Mouse (Mus musculus) MEL (cell line): ENCODE data around the gene Ap1b1. TPM values are rescaled to one million over a fixed set of nuclear protein-coding genes. Genes with fewer than 3 reads are reported as not detected.

ENCODE experiments used
- DNase-seq: peaks from one replicate; pipeline ENCODE4 v3.0.0; 2011; ENCODE audit warnings: low read depth, low spot score
- H3K27ac ChIP-seq: 2 replicates; pipeline ENCODE4 v1.5.1; 2012; ENCODE audit warnings: low read depth, mild to moderate bottlenecking, control low read depth, low read length, moderate library complexity; ENCODE audit not compliant: control insufficient read depth
- H3K27me3 ChIP-seq, 2 experiments: fragments of 150-350 bp in 1 of 2; sonication (generic) in 1 of 2; 2 replicates each; pipeline ENCODE4 v1.6.1; 2012; ENCODE audit warnings: low read length in 2 of 2, mild to moderate bottlenecking in 2 of 2, improper control_type of control experiment in 1 of 2, moderate library complexity in 1 of 2; ENCODE audit not compliant: insufficient read depth in 2 of 2, control insufficient read depth in 1 of 2
- H3K36me3 ChIP-seq, 2 experiments: 2 replicates each; pipeline ENCODE4 v1.6.1; 2012 to 2014; ENCODE audit warnings: low read length in 2 of 2, improper control_type of control experiment in 1 of 2, inconsistent platforms in 1 of 2, mild to moderate bottlenecking in 1 of 2; ENCODE audit not compliant: insufficient read depth in 2 of 2, control insufficient read depth in 1 of 2
- H3K4me1 ChIP-seq, 2 experiments: fragments of 150-350 bp in 1 of 2; sonication (generic) in 1 of 2; 2 replicates each; pipeline ENCODE4 v1.6.1; 2012; ENCODE audit warnings: low read length in 2 of 2, improper control_type of control experiment in 1 of 2, mild to moderate bottlenecking in 1 of 2; ENCODE audit not compliant: insufficient read depth in 2 of 2, control insufficient read depth in 1 of 2
- H3K4me3 ChIP-seq, 2 experiments: fragments of 150-350 bp in 1 of 2; sonication (generic) in 1 of 2; 2 replicates each; pipeline ENCODE4 v1.5.1; 2012; ENCODE audit warnings: low read depth in 2 of 2, low read length in 2 of 2, mild to moderate bottlenecking in 2 of 2, moderate library complexity in 2 of 2, control low read depth in 1 of 2, improper control_type of control experiment in 1 of 2; ENCODE audit not compliant: control insufficient read depth in 1 of 2, insufficient read depth in 1 of 2
- H3K79me2 ChIP-seq: 2 replicates; pipeline ENCODE4 v1.6.1; 2012; ENCODE audit warnings: mild to moderate bottlenecking, low read length, moderate library complexity; ENCODE audit not compliant: control insufficient read depth, poor library complexity, insufficient read depth
- H3K9ac ChIP-seq: 2 replicates; pipeline ENCODE4 v1.6.1; 2012; ENCODE audit warnings: low read depth, mild to moderate bottlenecking, control low read depth, low read length, moderate library complexity; ENCODE audit not compliant: control insufficient read depth, poor library complexity, severe bottlenecking
- H3K9me3 ChIP-seq: fragments of 150-350 bp; sonication (generic); replicated peaks from 2 replicates; pipeline ENCODE4 v1.6.1; 2012; ENCODE audit warnings: mild to moderate bottlenecking, low read length, improper control_type of control experiment, moderate library complexity; ENCODE audit not compliant: insufficient read depth
- BHLHE40 ChIP-seq: IDR thresholded peaks from 2 replicates; pipeline ENCODE4 v1.6.1; 2012; ENCODE audit warnings: low read depth, mild to moderate bottlenecking, inconsistent platforms, low read length, improper control_type of control experiment, borderline replicate concordance
- CHD1 ChIP-seq: IDR thresholded peaks from 2 replicates; pipeline ENCODE4 v1.6.1; 2012; ENCODE audit warnings: low read depth, mild to moderate bottlenecking, inconsistent platforms, low read length, improper control_type of control experiment
- CHD2 ChIP-seq: IDR thresholded peaks from 2 replicates; pipeline ENCODE4 v1.6.1; 2011; ENCODE audit warnings: low read length, improper control_type of control experiment
- E2F4 ChIP-seq: IDR thresholded peaks from 2 replicates; pipeline ENCODE4 v1.6.1; 2011; ENCODE audit warnings: low read depth, low read length, improper control_type of control experiment, borderline replicate concordance
- ELF1 ChIP-seq: IDR thresholded peaks from 2 replicates; pipeline ENCODE4 v1.6.1; 2014; ENCODE audit warnings: low read depth, mild to moderate bottlenecking, inconsistent platforms, low read length, improper control_type of control experiment, moderate library complexity
- EP300 ChIP-seq, 2 experiments: IDR thresholded peaks; 2 replicates each; pipeline ENCODE4 v1.6.1; 2011; ENCODE audit warnings: improper control_type of control experiment in 2 of 2, low read length in 2 of 2, low read depth in 1 of 2, mild to moderate bottlenecking in 1 of 2
- ETS1 ChIP-seq: IDR thresholded peaks from 2 replicates; pipeline ENCODE4 v1.6.1; 2012; ENCODE audit warnings: low read depth, mild to moderate bottlenecking, inconsistent platforms, low read length, improper control_type of control experiment, moderate library complexity
- GABPA ChIP-seq: IDR thresholded peaks from 2 replicates; pipeline ENCODE4 v1.6.1; 2012; ENCODE audit warnings: low read depth, mild to moderate bottlenecking, inconsistent platforms, low read length, improper control_type of control experiment, moderate library complexity
- GATA1 ChIP-seq: IDR thresholded peaks from 2 replicates; pipeline ENCODE4 v1.6.1; 2011; ENCODE audit warnings: low read depth, low read length, improper control_type of control experiment
- HCFC1 ChIP-seq: IDR thresholded peaks from 2 replicates; pipeline ENCODE4 v1.6.1; 2012; ENCODE audit warnings: low read depth, mild to moderate bottlenecking, inconsistent platforms, low read length, improper control_type of control experiment, moderate library complexity
- JUND ChIP-seq: IDR thresholded peaks from 2 replicates; pipeline ENCODE4 v1.6.1; 2011; ENCODE audit warnings: low read depth, mild to moderate bottlenecking, improper control_type of control experiment, low read length
- KAT2A ChIP-seq: conservative IDR thresholded peaks from 2 replicates; pipeline ENCODE4 v1.6.1; 2012; ENCODE audit warnings: low read depth, low read length, improper control_type of control experiment, inconsistent platforms
- MAFK ChIP-seq: IDR thresholded peaks from 2 replicates; pipeline ENCODE4 v1.6.1; 2011; ENCODE audit warnings: low read depth, mild to moderate bottlenecking, low read length, improper control_type of control experiment, borderline replicate concordance
- MAZ ChIP-seq: IDR thresholded peaks from 2 replicates; pipeline ENCODE4 v1.6.1; 2012; ENCODE audit warnings: low read depth, mild to moderate bottlenecking, inconsistent platforms, low read length, improper control_type of control experiment
- MEF2A ChIP-seq: IDR thresholded peaks from 2 replicates; pipeline ENCODE4 v1.6.1; 2014; ENCODE audit warnings: low read depth, mild to moderate bottlenecking, inconsistent platforms, low read length, improper control_type of control experiment; ENCODE audit not compliant: poor library complexity, insufficient replicate concordance, severe bottlenecking; ENCODE audit errors: extremely low read depth
- MXI1 ChIP-seq: IDR thresholded peaks from 2 replicates; pipeline ENCODE4 v1.6.1; 2011; ENCODE audit warnings: mild to moderate bottlenecking, low read depth, low read length, improper control_type of control experiment
- MYB ChIP-seq: IDR thresholded peaks from 2 replicates; pipeline ENCODE4 v1.6.1; 2011; ENCODE audit warnings: mild to moderate bottlenecking, low read depth, low read length, improper control_type of control experiment
- NELFE ChIP-seq: IDR thresholded peaks from 2 replicates; pipeline ENCODE4 v1.6.1; 2011; ENCODE audit warnings: low read depth, low read length, improper control_type of control experiment
- NRF1 ChIP-seq: IDR thresholded peaks from 2 replicates; pipeline ENCODE4 v1.6.1; 2014; ENCODE audit warnings: low read depth, mild to moderate bottlenecking, inconsistent platforms, low read length, improper control_type of control experiment, moderate library complexity; ENCODE audit not compliant: poor library complexity, insufficient read depth, severe bottlenecking
- POLR2A ChIP-seq, 2 experiments: IDR thresholded peaks; 2 replicates each; pipeline ENCODE4 v1.6.1; 2011 to 2012; ENCODE audit warnings: low read length in 2 of 2, mild to moderate bottlenecking in 2 of 2, control low read depth in 1 of 2, improper control_type of control experiment in 1 of 2, low read depth in 1 of 2, moderate library complexity in 1 of 2; ENCODE audit not compliant: control insufficient read depth in 1 of 2, insufficient read depth in 1 of 2, poor library complexity in 1 of 2
- POLR2AphosphoS2 ChIP-seq: IDR thresholded peaks from 2 replicates; pipeline ENCODE4 v1.6.1; 2011; ENCODE audit warnings: low read length, improper control_type of control experiment
- POLR2AphosphoS5 ChIP-seq: IDR thresholded peaks from 2 replicates; pipeline ENCODE4 v1.6.1; 2012; ENCODE audit warnings: low read depth, borderline replicate concordance, mild to moderate bottlenecking, inconsistent platforms, low read length, moderate library complexity, mixed read lengths
- RAD21 ChIP-seq: IDR thresholded peaks from 2 replicates; pipeline ENCODE4 v1.6.1; 2011; ENCODE audit warnings: mild to moderate bottlenecking, low read depth, low read length, improper control_type of control experiment
- RCOR1 ChIP-seq: IDR thresholded peaks from 2 replicates; pipeline ENCODE4 v1.6.1; 2012; ENCODE audit warnings: low read depth, mild to moderate bottlenecking, inconsistent platforms, low read length, improper control_type of control experiment
- SIN3A ChIP-seq: IDR thresholded peaks from 2 replicates; pipeline ENCODE4 v1.6.1; 2012; ENCODE audit warnings: low read length, improper control_type of control experiment, inconsistent platforms
- SMC3 ChIP-seq: IDR thresholded peaks from 2 replicates; pipeline ENCODE4 v1.6.1; 2011; ENCODE audit warnings: low read depth, low read length, improper control_type of control experiment
- TAL1 ChIP-seq: IDR thresholded peaks from 2 replicates; pipeline ENCODE4 v1.6.1; 2012; ENCODE audit warnings: mild to moderate bottlenecking, inconsistent platforms, low read length, moderate library complexity, mixed read lengths
- TBP ChIP-seq: IDR thresholded peaks from 2 replicates; pipeline ENCODE4 v1.8.0; 2011; ENCODE audit warnings: low read depth, low read length, improper control_type of control experiment
- TCF12 ChIP-seq: IDR thresholded peaks from 2 replicates; pipeline ENCODE4 v1.6.1; 2014; ENCODE audit warnings: low read depth, mild to moderate bottlenecking, inconsistent platforms, low read length, improper control_type of control experiment, moderate library complexity
- UBTF ChIP-seq: IDR thresholded peaks from 2 replicates; pipeline ENCODE4 v1.6.1; 2012; ENCODE audit warnings: low read depth, mild to moderate bottlenecking, inconsistent platforms, low read length, improper control_type of control experiment, moderate library complexity, borderline replicate concordance; ENCODE audit not compliant: insufficient read depth
- USF2 ChIP-seq, 2 experiments: IDR thresholded peaks; 2 replicates each; pipeline ENCODE4 v1.6.1; 2011 to 2012; ENCODE audit warnings: improper control_type of control experiment in 2 of 2, low read length in 2 of 2, borderline replicate concordance in 1 of 2, inconsistent platforms in 1 of 2, low read depth in 1 of 2, mild to moderate bottlenecking in 1 of 2; ENCODE audit not compliant: insufficient read depth in 1 of 2
- ZC3H11A ChIP-seq: IDR thresholded peaks from 2 replicates; pipeline ENCODE4 v1.6.1; 2012; ENCODE audit warnings: low read depth, mild to moderate bottlenecking, inconsistent platforms, low read length, improper control_type of control experiment
- ZKSCAN1 ChIP-seq: IDR thresholded peaks from 2 replicates; pipeline ENCODE4 v1.6.1; 2012; ENCODE audit warnings: low read depth, mild to moderate bottlenecking, inconsistent platforms, low read length, improper control_type of control experiment, moderate library complexity
- ZMIZ1 ChIP-seq: IDR thresholded peaks from 2 replicates; pipeline ENCODE4 v1.6.1; 2012; ENCODE audit warnings: low read depth, mild to moderate bottlenecking, inconsistent platforms, low read length, improper control_type of control experiment, moderate library complexity
- ZNF384 ChIP-seq: IDR thresholded peaks from 2 replicates; pipeline ENCODE4 v1.6.1; 2012; ENCODE audit warnings: low read depth, mild to moderate bottlenecking, inconsistent platforms, low read length, improper control_type of control experiment
- polyA plus RNA-seq, 2 experiments: library from polyadenylated mRNA; stranded (reverse) in 1 of 2; unstranded in 1 of 2; fragments of >175 nt in 1 of 2; fragments of >200 nt in 1 of 2; gene quantifications; 2 replicates each; pipeline versions ENCODE4 v1.2.1 to v1.2.4; 2012; ENCODE audit warnings: low replicate concordance in 2 of 2, low read depth in 1 of 2; ENCODE audit not compliant: insufficient read length in 2 of 2, insufficient read depth in 1 of 2, missing spikeins in 1 of 2
- total RNA-seq: library from RNA; depleted of rRNA; stranded (reverse); fragments of 300-350 nt; gene quantifications from 2 replicates; pipeline ENCODE4 v1.2.3, GENCODE M21; 2012

Gene Ap1b1
- total and polyA plus RNA-seq, 3 experiments, result 60.1 to 79.3 TPM; not detected in 1

GRCm38 (mm10) chr11:5065056-5065821 is 78.6 kb downstream of the Ap1b1 start, which contains the start of gene Gas2l1:
Gene Gas2l1, minus strand, starts transcription at chr11:5065327.
- H3K36me3 ChIP-seq, result peaks cover 3 to 28% of the 10 kb centered on the region in 2 experiments
- H3K27me3 ChIP-seq, result no peaks in the 10 kb centered on the region
- H3K9ac ChIP-seq, result peak within 1 kb of the TSS; percentile 77
- H3K27ac ChIP-seq, result peak within 1 kb of the TSS; percentile 20
- peak; percentile 95 for DNase-seq
- H3K79me2 ChIP-seq, result peaks cover 6% of the 10 kb centered on the region
- H3K9me3 ChIP-seq, result no peaks in the 10 kb centered on the region
- peaks cover 6 to 30% of the 10 kb centered on the region in 2 experiments for H3K4me1 ChIP-seq
- H3K4me3 ChIP-seq, result peak within 1 kb of the TSS; percentile 72 to 86
- TF ChIP-seq USF2 (IDR thresholded peaks at IDR 0.05; ENCODE audit: borderline replicate concordance in 1 of 2, insufficient read depth in 1 of 2, low read depth in 1 of 2, low read length in 2 of 2) (no peak), MAZ (peak; percentile 20; the same call in 1 of the 2 replicates), MEF2A (no peak), MXI1 (peak; percentile 91), ZMIZ1 (peak; percentile 60), JUND (no peak), SIN3A (peak; percentile 95), POLR2AphosphoS2 (0 out of 2 replicates have a peak, but pooled peaks have one; percentile 32), ETS1 (0 out of 2 replicates have a peak, but pooled peaks have one; percentile 21), BHLHE40 (0 out of 2 replicates have a peak, but pooled peaks have one; percentile 11), CHD2 (no peak), GABPA (no peak), EP300 (IDR thresholded peaks at IDR 0.05; ENCODE audit: low read depth in 1 of 2, low read length in 2 of 2) (peak in 1 of 2 experiments; percentile 50; a peak in 2 of 4 replicates), GATA1 (no peak), RAD21 (peak; percentile 54), MAFK (no peak), ZKSCAN1 (no peak), NELFE (peak; percentile 82), CHD1 (0 out of 2 replicates have a peak, but pooled peaks have one; percentile 65), ELF1 (peak; percentile 61), RCOR1 (no peak), TCF12 (peak; percentile 53; the same call in 1 of the 2 replicates), ZNF384 (no peak), NRF1 (peak; percentile 52), KAT2A (no peak), E2F4 (no peak), ZC3H11A (no peak), TAL1 (0 out of 2 replicates have a peak, but pooled peaks have one; percentile 16), POLR2AphosphoS5 (no peak), POLR2A (IDR thresholded peaks at IDR 0.05; ENCODE audit: control insufficient read depth in 1 of 2, insufficient read depth in 1 of 2, low read depth in 1 of 2, low read length in 2 of 2, poor library complexity in 1 of 2) (peak; percentile 76 to 84; a peak in 3 of 4 replicates), MYB (no peak), UBTF (peak; percentile 96; the same call in 1 of the 2 replicates), SMC3 (peak; percentile 65), TBP (peak; percentile 60), HCFC1 (peak; percentile 81)
